23 mouse cellular contexts compared by ENCODE assay signal in genomic region chr4:125525266-125525665, GRCm38 (mm10). TPM values are rescaled to one million over a fixed set of nuclear protein-coding genes. Genes with fewer than 3 reads are reported as not detected.
DNase-seq lines count a peak whose midpoint lies in the region.
"Had no signal": no experiment of that assay in that cellular context is flagged by ENCODE, and none has a peak within 500 bp of the region (broad histone marks: within the 10 kb centered on the region; RNA-seq: fewer than 3 reads in every experiment).

No protein-coding gene starts in this region.

- H3K27ac ChIP-seq in hindbrain, embryonic 10.5 days, result no peak overlapping the region

- no peaks in the 10 kb centered on the region for H3K9me3 ChIP-seq in hindbrain, embryonic 10.5 days

- H3K4me3 ChIP-seq in hindbrain, embryonic 10.5 days, result no peak overlapping the region

- H3K4me1 ChIP-seq in hindbrain, embryonic 10.5 days (replicated peaks), result no peaks in the 10 kb centered on the region; the same call in 1 of the 2 replicates

- WGBS in hindbrain, embryonic 10.5 days, result 80% methylated on average over 4 of the region's 4 CpGs

- DNase-seq in ES-CJ7 (ENCODE audit: low read depth, low spot score) (peak; percentile 43), R1 (ENCODE audit: low read depth, low spot score) (peak; percentile 59), ZHBTc4 (ENCODE audit: low read depth, low spot score) (peak; percentile 69)
- no peak for DNase-seq in right cerebral cortex, adult 2 months (ENCODE audit: low spot score in 2 of 2)
- DNase-seq in urinary bladder, adult 18-20 months (ENCODE audit: low spot score in 2 of 2), result no peak
- no peak for DNase-seq in hindbrain, embryonic 10.5 days (ENCODE audit: low spot score)
- DNase-seq: adrenal gland, adult 2 months; adrenal gland, adult 8-10 months; adrenal gland, postnatal 10 days; adrenal gland, postnatal 14 days; adrenal gland, postnatal 25 days; adrenal gland, postnatal 36 days; B cell, adult 2 months; cerebellum, adult 11 months; cerebellum, adult 11-12 months; cerebellum, adult 18-20 months; cerebellum, adult 2 months; cerebellum, adult 8-10 months; cerebellum, adult 9-10 months had no signal

- H3K27me3 ChIP-seq in hindbrain, embryonic 10.5 days (ENCODE audit: insufficient read depth, poor library complexity, severe bottlenecking), result peaks cover 3% of the 10 kb centered on the region; the same call in 1 of the 2 replicates

- 0 out of 2 replicates have a peak, but pooled peaks cover 7% of the 10 kb centered on the region for H3K36me3 ChIP-seq in hindbrain, embryonic 10.5 days
- H3K36me3 ChIP-seq: G1E had no signal

RNA-seq across cellular contexts. Expression of gene Grik3, which starts 34.8 kb away (rescaled TPM):
- polyA plus RNA-seq in hindbrain, embryonic 10.5 days (2016; fragmentation: Nextera tagmentation; extraction: Ambion mirVana), result 0.80 and 1.1 TPM in 2 replicates
- polyA plus RNA-seq: activated CD4-positive, CD25-positive, alpha-beta regulatory T cell, adult 4 months; CD4-positive, CD25-positive, alpha-beta regulatory T cell, adult 4 months; G1E; Patski had no signal

Comparison
In these comparisons a context has a peak if more than half of its experiments do, and no peak if none do; other contexts are left out.
1. DNase-seq: peak in ES-CJ7 (single experiment), R1 (single experiment) and ZHBTc4 (single experiment); none in right cerebral cortex, adult 2 months (0 of 2), urinary bladder, adult 18-20 months (0 of 2) and hindbrain, embryonic 10.5 days (single experiment).